Mouse (Mus musculus) urinary bladder, postnatal 10 days (tissue): ENCODE measurements around the gene Tom1.
A peak's percentile ranks its signal among the peaks of the same experiment; 100 is the strongest.

Experiments
- DNase-seq: peaks from one replicate; pipeline ENCODE4 v3.0.0; 2022; ENCODE audit warnings: low spot score

Gene Tom1

DNA sequence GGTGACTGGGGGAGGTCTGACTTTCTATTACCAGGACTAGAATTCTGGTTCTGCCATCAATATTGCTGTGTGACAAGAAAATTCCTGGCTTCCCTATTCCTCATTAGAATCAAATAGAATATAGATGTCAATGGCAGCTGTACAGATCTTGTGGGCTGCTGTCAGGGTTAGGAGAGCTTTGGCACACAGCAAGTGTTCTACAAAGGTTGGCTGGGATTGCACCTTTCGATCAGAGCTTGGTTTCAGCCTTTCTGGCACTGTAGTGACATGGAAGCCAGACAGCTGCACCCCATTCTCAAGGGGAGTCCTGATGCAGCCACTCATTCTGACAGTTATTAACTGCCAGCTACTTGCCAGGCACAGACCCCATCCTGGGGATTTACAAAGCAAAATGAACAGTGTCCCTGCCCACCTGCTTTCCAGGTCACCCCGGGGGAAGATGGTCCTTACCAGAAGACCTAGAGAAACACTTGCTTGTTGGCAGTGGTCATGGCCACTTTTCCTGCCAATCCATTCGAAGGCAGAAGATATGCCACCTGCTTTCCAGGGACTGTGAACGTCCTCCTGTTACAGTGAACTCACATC is 57.4 kb downstream of the Tom1 start:
- DNase-seq = no peak

DNA sequence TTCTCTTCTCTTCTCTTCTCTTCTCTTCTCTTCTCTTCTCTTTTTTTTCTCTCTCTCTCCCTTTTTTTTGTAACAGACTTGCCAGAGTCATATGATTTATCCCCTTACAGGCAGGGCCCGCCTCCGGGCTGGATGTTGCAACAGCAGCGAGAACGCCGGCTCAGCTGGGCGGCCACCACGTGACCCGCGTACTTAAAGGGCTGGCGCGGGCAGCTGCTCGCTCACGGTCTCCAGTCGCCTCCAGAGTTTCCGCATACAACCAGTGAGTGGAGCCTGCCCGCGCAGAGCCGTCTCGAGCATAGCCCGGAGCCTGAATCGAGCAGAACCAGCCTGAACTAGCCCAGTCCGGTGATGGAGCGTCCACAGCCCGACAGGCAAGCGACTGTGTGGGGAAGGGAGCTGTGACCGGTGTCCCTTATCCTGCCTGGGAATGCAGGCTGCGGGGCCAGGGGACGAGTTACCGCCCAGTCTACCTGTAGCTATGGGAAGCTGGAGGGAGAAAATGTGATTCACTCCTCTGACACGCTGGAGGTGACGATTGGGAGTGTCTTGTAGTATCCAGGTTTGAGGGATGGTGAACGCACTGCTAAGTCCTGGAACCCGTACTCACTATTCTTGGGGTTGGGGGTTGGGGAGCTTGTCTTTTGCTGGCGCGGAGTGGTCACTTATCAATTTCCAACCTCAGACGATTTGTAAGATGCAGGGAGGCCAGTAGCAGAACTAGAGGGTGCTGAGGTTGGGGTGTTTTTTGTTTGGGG is 60.1 kb downstream of the Tom1 start, which contains the start of gene Hmox1:
TSS of gene Hmox1 (plus strand) at position 223 of the 758 bp plus-strand sequence.
- DNase-seq = peak; percentile 81

DNA sequence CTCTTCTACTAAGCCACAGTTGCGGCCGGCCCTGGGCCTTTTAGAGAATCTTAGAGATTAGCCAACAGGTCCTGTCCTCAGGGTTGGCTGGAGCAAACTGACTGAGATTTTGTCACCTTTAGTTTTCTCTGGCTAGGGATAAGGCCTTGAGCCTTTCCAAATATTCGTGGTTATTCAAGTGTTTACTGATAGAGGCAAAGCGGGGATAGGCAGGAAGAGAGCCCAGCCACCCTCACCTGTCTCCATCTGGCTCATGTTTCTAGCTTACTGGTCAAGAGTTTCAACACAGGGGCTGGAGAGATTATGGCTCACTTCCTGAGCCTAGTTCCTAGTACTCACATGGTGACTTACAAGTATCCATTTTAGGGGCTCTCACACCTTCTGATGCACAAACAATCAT is 69.5 kb downstream of the Tom1 start:
- DNase-seq = no peak

DNA sequence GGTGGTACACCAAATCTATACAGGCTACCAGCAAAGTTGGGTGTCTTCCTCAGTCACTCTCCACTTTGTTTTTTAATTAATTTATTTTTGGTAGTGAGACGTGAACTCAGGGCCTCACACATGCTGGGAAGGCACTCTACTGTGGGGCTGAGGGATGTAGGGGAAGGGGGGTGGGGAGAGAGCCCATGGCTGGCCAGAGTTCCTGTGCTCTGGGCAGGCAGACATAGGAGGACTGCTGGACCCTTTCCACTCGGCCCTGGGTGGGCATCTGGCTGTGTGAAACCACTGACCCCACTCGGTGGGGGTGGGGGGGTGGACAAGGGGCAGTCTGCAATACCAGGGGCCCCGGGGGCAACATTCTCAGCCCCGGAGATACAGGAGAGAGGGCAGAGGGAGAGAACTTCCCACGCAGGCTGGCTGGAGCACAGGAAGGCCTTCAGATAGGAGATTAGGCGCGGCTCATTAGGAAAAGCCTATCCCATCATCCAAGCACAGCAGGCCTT is 69.9 kb downstream of the Tom1 start:
- DNase-seq = no peak

DNA sequence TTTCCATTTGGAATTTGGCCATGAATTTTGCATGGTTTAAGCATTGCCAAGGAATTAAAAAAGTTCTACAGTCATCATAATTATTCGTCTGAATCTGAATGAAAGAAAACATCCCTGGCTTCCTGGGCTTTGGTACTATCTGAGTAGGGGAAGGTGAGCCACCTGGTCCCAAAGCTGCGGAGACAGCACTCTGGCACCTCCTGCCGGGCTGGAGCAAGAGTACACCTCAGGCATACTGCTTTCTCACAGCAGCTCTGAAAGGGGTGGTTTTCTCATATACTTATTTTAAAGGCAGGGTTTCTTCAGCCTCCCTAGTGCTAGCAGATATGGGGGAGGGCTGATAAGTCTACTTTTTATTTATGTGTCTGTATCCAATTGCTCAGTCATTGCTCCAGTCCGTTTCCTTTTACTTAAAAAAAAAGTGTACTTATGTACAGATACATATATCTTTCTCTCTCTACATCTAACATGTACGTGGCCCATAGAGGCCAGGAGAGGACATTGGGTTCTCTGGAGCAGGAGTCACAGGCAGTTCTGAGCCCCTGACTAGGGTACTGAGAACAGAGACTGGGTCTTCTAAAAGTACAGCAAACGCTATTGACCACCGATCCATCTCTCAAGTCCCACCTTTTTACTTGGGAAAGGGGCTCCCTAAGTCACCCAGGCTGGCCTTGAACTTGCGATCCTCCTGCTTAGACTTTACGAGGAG is 75.2 kb downstream of the Tom1 start:
- DNase-seq = peak; percentile 37

DNA sequence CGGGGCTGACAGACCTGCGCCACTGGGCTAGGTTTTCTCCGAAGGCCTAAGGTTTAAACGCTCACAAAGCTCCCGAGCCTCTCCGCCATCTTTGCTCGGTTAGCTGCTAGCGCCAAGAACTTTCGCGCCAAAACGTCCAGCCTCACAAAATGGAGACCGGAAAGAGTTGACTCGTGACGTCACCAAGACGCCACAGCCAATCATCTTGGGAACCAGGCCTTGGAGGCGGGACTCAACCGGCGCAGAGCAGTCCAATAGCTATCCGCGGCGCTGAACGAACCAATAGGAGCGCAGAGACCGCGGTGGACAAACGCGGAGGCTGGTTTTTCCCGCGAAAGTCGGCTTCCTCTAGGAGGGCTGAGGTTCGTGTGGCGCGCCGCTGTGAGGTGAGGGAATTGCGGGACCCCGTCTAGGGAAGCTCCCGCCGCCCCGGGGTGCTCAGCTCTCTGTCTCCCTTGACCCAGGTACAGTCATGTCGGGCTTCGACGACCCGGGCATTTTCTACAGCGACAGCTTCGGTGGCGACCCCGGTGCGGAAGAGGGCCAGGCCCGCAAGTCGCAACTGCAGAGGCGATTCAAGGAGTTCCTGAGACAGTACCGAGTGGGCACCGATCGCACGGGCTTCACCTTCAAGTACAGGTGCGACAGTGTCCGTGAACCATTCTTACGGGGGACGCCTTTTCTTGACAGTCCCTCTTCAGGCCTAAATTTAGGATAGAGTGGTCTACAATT is 75.9 kb downstream of the Tom1 start, which contains the start of gene Mcm5:
TSS of gene Mcm5 (plus strand) at position 334 of the 732 bp plus-strand sequence.
- peak; percentile 97 for DNase-seq

DNA sequence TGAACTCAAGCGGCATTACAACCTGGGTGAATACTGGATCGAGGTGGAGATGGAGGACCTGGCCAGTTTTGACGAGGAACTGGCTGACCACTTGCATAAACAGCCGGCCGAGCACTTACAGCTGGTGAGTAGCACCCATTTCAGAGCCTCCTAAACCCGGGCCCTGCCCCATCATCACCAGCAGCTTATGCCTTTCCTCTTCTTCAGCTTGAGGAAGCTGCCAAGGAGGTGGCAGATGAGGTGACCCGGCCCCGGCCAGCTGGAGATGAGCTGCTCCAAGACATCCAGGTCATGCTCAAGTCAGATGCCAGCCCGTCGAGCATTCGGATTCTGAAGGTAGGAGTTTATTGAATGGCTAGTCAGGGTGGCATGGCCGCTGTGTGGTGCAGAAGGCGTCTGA is 76.6 kb downstream of the Tom1 start:
- no peak for DNase-seq

DNA sequence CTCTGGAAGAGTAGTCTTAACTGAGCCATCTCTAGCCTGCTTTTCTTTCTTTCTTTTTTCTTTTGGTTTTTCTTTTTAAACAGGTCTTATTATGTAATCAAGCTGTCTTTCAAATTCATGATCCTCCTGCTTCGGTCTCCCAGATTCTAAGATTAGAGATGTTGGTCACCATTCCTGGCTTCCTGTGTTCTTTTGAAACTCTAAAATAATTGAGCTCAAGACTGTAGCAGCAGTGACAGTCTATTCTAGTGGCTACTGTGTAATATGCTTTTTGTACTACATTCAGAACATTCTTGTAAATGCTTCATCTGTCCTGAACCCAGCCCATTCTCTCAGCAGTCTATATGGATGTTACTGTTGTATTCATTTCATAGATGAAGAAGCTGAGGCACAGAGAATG is 85.0 kb downstream of the Tom1 start:
- no peak for DNase-seq

DNA sequence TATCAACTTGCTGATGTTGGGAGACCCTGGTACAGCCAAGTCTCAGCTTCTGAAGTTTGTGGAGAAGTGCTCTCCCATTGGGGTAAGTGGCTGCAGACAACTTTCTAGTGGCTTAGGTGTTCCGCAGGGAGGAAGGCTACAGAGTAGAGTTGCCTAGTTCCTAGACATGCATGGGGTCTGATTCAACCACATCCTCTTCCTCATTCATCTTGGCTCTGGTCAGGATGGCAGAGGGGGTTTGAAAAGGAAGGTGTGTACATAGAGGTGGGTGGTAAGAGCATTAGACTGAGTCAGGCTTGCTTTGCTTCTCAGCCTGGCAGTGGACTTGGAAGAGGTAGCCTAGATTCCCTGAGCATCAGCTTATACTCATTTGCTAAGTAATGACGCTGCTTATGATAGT is 85.8 kb downstream of the Tom1 start:
- no peak for DNase-seq
